Mouse (Mus musculus) limb, embryonic 14.5 days (tissue): ENCODE data around the gene Pigx. TPM values are rescaled to one million over a fixed set of nuclear protein-coding genes. Genes with fewer than 3 reads are reported as not detected.
"Not testable (repeated sequence)": the region's sequence is repeated elsewhere in the genome, so short reads cannot be mapped to it uniquely, and the experiment has no call there.

Experiments
- ATAC-seq: fragments of 200-750 bp; cut with Nextera tagmentation; 2 replicates; pipeline ENCODE4 v1.8.0; 2017; ENCODE audit warnings: low read depth, moderate number of reproducible peaks, moderate TSS enrichment; ENCODE audit not compliant: low FRiP score
- DNase-seq: peaks from one replicate; pipeline ENCODE4 v3.0.0-alpha.2; 2015; ENCODE audit warnings: low spot score
- H3K27ac ChIP-seq: fragments of 300-500 bp; sonication (generic); replicated peaks from 2 replicates; pipeline ENCODE4 v1.5.1; 2014; ENCODE audit warnings: low read depth, mild to moderate bottlenecking, low read length, moderate library complexity, mixed read lengths
- H3K27me3 ChIP-seq: fragments of 300-500 bp; sonication (generic); 2 replicates; pipeline ENCODE4 v1.6.1; 2014; ENCODE audit warnings: low read length, mixed read lengths; ENCODE audit not compliant: control insufficient read depth, insufficient read depth
- H3K36me3 ChIP-seq: fragments of 300-500 bp; sonication (generic); 2 replicates; pipeline ENCODE4 v1.6.1; 2014; ENCODE audit warnings: mild to moderate bottlenecking, low read length, moderate library complexity, mixed read lengths; ENCODE audit not compliant: control insufficient read depth, insufficient read depth
- H3K4me1 ChIP-seq: fragments of 300-500 bp; sonication (generic); 2 replicates; pipeline ENCODE4 v1.6.1; 2014; ENCODE audit warnings: antibody characterized with exemption, low read length, mixed read lengths; ENCODE audit not compliant: control insufficient read depth, insufficient read depth
- H3K4me2 ChIP-seq: fragments of 300-500 bp; sonication (generic); replicated peaks from 2 replicates; pipeline ENCODE4 v1.6.1; 2014; ENCODE audit warnings: low read depth, mild to moderate bottlenecking, low read length, moderate library complexity; ENCODE audit not compliant: severe bottlenecking
- H3K4me3 ChIP-seq: fragments of 300-500 bp; sonication (generic); replicated peaks from 2 replicates; pipeline ENCODE4 v1.5.1; 2014; ENCODE audit warnings: low read length
- H3K9ac ChIP-seq: fragments of 300-500 bp; sonication (generic); 2 replicates; pipeline ENCODE4 v1.6.1; 2014; ENCODE audit warnings: mild to moderate bottlenecking, low read depth, low read length, moderate library complexity; ENCODE audit not compliant: severe bottlenecking
- H3K9me3 ChIP-seq: fragments of 300-500 bp; sonication (generic); 2 replicates; pipeline ENCODE4 v1.6.1; 2016; ENCODE audit warnings: low read length; ENCODE audit not compliant: control insufficient read depth
- POLR2A ChIP-seq: fragments of 200-500 bp; IDR thresholded peaks from 2 replicates; pipeline ENCODE4 v1.8.0; 2012; ENCODE audit warnings: inconsistent platforms, mild to moderate bottlenecking, moderate library complexity, borderline replicate concordance; ENCODE audit not compliant: insufficient read depth, insufficient read length; ENCODE audit errors: extremely low read depth
- WGBS: fragments of 180-500 bp; shearing (Covaris S2); extraction: QIAGEN DNeasy Blood & Tissue Kit; methylation state at CpG from one replicate; pipeline ENCODE4 v1.1.7; 2014; 5-methylcytosine and 5-hydroxymethylcytosine counted together
- polyA plus RNA-seq, 2 experiments: library from polyadenylated mRNA; depleted of rRNA in 1 of 2; stranded (reverse) in 1 of 2; unstranded in 1 of 2; fragments of >200 nt; fragmentation: Nextera tagmentation in 1 of 2; extraction: Ambion mirVana in 1 of 2; gene quantifications; 2 replicates each; pipeline versions ENCODE4 v1.2.1 to v1.2.3; 2012 to 2014

Gene Pigx
- polyA plus RNA-seq, 2 experiments: 71.1 to 105 TPM

GRCm38 (mm10) chr16:32078408-32078990, 21.0 kb downstream of the Pigx start:
- WGBS: 4% methylated on average over 30 of the region's 30 CpGs
- Histone ChIP-seq H3K4me3 (peak overlapping the region; percentile 82), H3K9ac (peak overlapping the region; percentile 98), H3K36me3 (peaks cover 7% of the 10 kb centered on the region), H3K27me3 (no peaks in the 10 kb centered on the region), H3K27ac (peak overlapping the region; percentile 95), H3K4me2 (peak overlapping the region; percentile 79), H3K4me1 (peaks cover 19% of the 10 kb centered on the region), H3K9me3 (no peaks in the 10 kb centered on the region)
- ATAC-seq: no peak
- DNase-seq: peak; percentile 28
- no peak for TF ChIP-seq POLR2A

GRCm38 (mm10) chr16:32077648-32078407, 21.7 kb downstream of the Pigx start:
- no peak for TF ChIP-seq POLR2A
- peaks cover 5% of the 10 kb centered on the region; the same call in 1 of the 2 replicates for H3K36me3 ChIP-seq
- H3K4me1 ChIP-seq: peaks cover 19% of the 10 kb centered on the region
- no peaks in the 10 kb centered on the region for H3K9me3 ChIP-seq
- peak overlapping the region; percentile 82 for H3K4me3 ChIP-seq
- no peaks in the 10 kb centered on the region for H3K27me3 ChIP-seq
- peak overlapping the region; percentile 98 for H3K9ac ChIP-seq
- peak overlapping the region; percentile 79 for H3K4me2 ChIP-seq
- DNase-seq: no peak
- H3K27ac ChIP-seq: no peak overlapping the region; the same call in 1 of the 2 replicates
- no peak for ATAC-seq
- WGBS: 4% methylated on average over 13 of the region's 13 CpGs

GRCm38 (mm10) chr16:32076406-32076805, 23.1 kb downstream of the Pigx start:
- 54% methylated on average over 3 of the region's 3 CpGs for WGBS
- Histone ChIP-seq H3K4me2 (no peak overlapping the region), H3K4me1 (peaks cover 19% of the 10 kb centered on the region), H3K36me3 (no peaks in the 10 kb centered on the region; the same call in 1 of the 2 replicates), H3K4me3 (no peak overlapping the region), H3K9ac (no peak overlapping the region), H3K27ac (no peak overlapping the region), H3K9me3 (no peaks in the 10 kb centered on the region), H3K27me3 (no peaks in the 10 kb centered on the region)
- DNase-seq (no peak), ATAC-seq (no peak)
- TF ChIP-seq POLR2A: no peak

- no peaks in the 10 kb centered on the region for H3K27me3 ChIP-seq
- H3K9ac ChIP-seq: no peak overlapping the region
- ATAC-seq: no peak
- H3K36me3 ChIP-seq: no peaks in the 10 kb centered on the region; the same call in 1 of the 2 replicates
- TF ChIP-seq POLR2A: no peak
- no peaks in the 10 kb centered on the region for H3K9me3 ChIP-seq
- H3K27ac ChIP-seq: no peak overlapping the region
- H3K4me3 ChIP-seq: no peak overlapping the region
- no peak for DNase-seq
- no peak overlapping the region for H3K4me2 ChIP-seq
- H3K4me1 ChIP-seq: peaks cover 19% of the 10 kb centered on the region
- WGBS: 42% methylated on average over 1 of the region's 1 CpGs
Measured at GRCm38 (mm10) chr16:32075762-32076161, 23.8 kb downstream of the Pigx start.

GRCm38 (mm10) chr16:32070070-32070469, 29.5 kb downstream of the Pigx start:
- not testable (repeated sequence) for H3K4me2 ChIP-seq, H3K9me3 ChIP-seq, ATAC-seq, H3K9ac ChIP-seq, H3K27me3 ChIP-seq, H3K4me3 ChIP-seq, H3K27ac ChIP-seq, H3K4me1 ChIP-seq, DNase-seq, H3K36me3 ChIP-seq
- 53% methylated on average over 4 of the region's 4 CpGs for WGBS
